Mouse (Mus musculus) lung, adult 2 months (tissue): ENCODE measurements around the gene Arhgap10.

ENCODE experiments used
- CTCF ChIP-seq: fragments of 200-500 bp; IDR thresholded peaks from 2 replicates; pipeline ENCODE4 v1.5.1; 2011; ENCODE audit warnings: mild to moderate bottlenecking, low read length, control low read depth; ENCODE audit not compliant: insufficient read depth
- POLR2A ChIP-seq: fragments of 200-500 bp; IDR thresholded peaks from 2 replicates; pipeline ENCODE4 v1.6.1; 2011; ENCODE audit warnings: low read depth, mild to moderate bottlenecking, control low read depth, low read length, borderline replicate concordance; ENCODE audit errors: extremely low read depth

DNA sequence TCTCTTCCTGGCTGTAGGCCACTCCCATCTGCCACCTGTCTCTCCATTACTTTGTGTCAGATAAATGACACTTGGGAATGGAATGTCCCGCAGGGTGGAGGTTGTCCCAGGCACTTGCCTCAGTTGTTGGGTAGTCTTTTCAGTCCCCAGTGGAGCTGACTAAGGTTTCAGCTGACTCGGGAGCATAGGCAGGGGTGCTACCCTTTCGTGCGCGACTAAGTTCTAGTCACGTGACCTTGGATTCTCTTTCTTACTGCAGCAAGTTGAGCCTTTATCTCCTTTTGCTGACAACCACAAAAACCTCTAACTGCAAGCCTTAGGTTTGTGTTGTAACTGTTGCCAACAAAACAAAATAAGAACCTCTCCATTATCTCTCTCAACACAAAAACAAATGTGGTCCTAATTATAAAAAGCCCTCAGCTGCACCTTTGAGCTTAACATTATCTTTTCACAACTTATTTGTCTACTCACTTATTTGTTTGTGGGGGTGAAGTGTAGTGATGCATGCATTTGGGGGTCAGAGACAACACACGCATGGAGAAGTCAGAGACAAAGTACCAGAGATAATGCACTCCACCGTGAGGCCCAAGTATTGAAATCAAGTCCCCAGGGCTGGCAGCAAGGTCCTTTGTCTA is 16.7 kb upstream of the Arhgap10 start:
- TF ChIP-seq POLR2A (no peak), CTCF (no peak)
